Mouse (Mus musculus): ENCODE measurements around the gene Aspscr1. TPM values are rescaled to one million over a fixed set of nuclear protein-coding genes. Genes with fewer than 3 reads are reported as not detected.

The Aspscr1 gene
- polyA plus RNA-seq, 1 experiment from 2014 or later = 97.1 TPM

DNA sequence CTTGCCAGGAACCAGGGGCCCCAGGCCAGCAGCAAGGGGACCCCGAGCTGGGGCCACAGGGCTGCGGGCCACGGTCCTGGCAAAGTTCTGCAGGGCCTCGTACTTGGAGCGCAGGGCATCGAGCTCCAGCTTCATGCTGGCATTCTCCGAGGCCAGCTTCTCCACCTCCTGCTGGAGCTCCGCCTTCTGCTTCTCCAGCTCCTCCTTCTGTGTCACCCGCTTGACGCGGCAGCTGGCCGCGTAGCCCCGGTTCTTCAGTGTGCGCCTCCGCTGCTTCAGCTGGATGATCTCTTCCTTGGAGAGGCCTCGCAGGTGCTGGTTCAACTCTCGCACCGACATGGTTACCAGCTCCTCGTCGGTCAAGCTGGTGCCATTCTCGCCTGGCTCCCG lies 43.4 kb upstream of the Aspscr1 start:
- Histone ChIP-seq H3K9ac (ENCODE audit: low read depth, low read length) (peak overlapping the region; percentile 92), H3K9me3 (ENCODE audit: control insufficient read depth, low read length) (no peaks in the 10 kb centered on the region), H3K27me3 (replicated peaks; ENCODE audit: control insufficient read depth, insufficient read depth, low read length) (no peaks in the 10 kb centered on the region), H3K4me3 (ENCODE audit: low read depth, low read length) (peak overlapping the region; percentile 78), H3K4me2 (peak overlapping the region; percentile 95), H3K36me3 (ENCODE audit: control insufficient read depth, insufficient read depth, low read length) (peaks cover 11% of the 10 kb centered on the region; the same call in 1 of the 2 replicates), H3K27ac (ENCODE audit: low read depth, low read length) (peak overlapping the region; percentile 94), H3K4me1 (replicated peaks; ENCODE audit: control insufficient read depth, insufficient read depth, low read length) (peaks cover 72% of the 10 kb centered on the region)
- ATAC-seq (replicated peaks; ENCODE audit: low FRiP score) (no peak), DNase-seq (ENCODE audit: low spot score) (no peak)
- WGBS = 55% methylated on average over 23 of the region's 23 CpGs

DNA sequence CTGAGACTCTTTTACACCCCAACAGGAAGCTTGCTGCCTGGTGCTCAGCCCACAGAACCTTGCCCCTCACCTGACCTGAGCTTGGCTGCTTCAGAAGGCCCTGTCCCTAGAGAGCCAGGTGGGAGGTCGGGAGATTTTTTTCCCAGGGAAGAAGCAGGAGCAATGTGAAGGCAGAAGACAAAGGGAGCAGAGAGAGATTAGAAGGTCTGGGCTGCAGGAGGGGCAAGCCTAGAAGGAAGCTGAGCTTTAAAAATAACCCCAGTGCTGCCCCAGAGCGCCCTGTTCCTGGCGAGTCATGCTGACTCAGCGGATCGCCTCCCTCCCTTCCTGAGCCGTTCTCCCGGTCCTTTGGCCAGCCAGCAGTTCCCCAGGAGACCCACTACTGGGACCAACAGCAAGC lies 42.9 kb upstream of the Aspscr1 start:
- ATAC-seq (replicated peaks; ENCODE audit: low FRiP score) (0 out of 2 replicates have a peak, but pooled peaks have one; percentile 14), DNase-seq (ENCODE audit: low spot score) (no peak)
- Histone ChIP-seq H3K4me1 (replicated peaks; ENCODE audit: control insufficient read depth, insufficient read depth, low read length) (peaks cover 73% of the 10 kb centered on the region), H3K27me3 (replicated peaks; ENCODE audit: control insufficient read depth, insufficient read depth, low read length) (no peaks in the 10 kb centered on the region), H3K9me3 (ENCODE audit: control insufficient read depth, low read length) (no peaks in the 10 kb centered on the region), H3K4me2 (peak overlapping the region; percentile 95), H3K9ac (ENCODE audit: low read depth, low read length) (peak overlapping the region; percentile 92), H3K27ac (ENCODE audit: low read depth, low read length) (peak overlapping the region; percentile 94), H3K4me3 (ENCODE audit: low read depth, low read length) (peak overlapping the region; percentile 78), H3K36me3 (ENCODE audit: control insufficient read depth, insufficient read depth, low read length) (peaks cover 11% of the 10 kb centered on the region; the same call in 1 of the 2 replicates)
- 21% methylated on average over 7 of the region's 7 CpGs for WGBS

DNA sequence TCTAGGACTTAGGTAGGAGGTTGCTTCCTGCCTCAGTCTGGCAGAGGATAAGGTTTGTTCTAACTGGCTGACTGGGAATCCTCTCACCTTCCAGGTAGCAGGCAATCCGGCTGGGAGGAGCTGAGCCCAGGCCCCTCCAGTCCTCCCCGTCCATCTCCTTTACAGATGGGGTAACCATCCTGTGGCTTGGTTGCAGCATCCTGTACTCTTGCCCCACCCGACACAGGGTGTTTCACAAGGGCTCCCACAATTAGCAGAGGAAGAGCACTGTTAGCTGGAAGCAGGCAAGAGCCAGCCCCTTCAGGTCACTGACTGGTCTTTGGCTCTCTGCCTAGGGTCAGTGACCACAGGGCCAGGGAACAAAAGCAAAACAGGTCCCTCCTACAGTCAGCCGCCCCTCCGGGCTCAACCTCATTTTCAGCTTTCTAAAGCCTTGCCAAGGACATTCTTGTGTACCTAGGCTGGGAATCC lies 42.3 kb upstream of the Aspscr1 start:
- WGBS = 37% methylated on average over 5 of the region's 5 CpGs
- Histone ChIP-seq H3K36me3 (ENCODE audit: control insufficient read depth, insufficient read depth, low read length) (peaks cover 11% of the 10 kb centered on the region; the same call in 1 of the 2 replicates), H3K4me3 (ENCODE audit: low read depth, low read length) (peak overlapping the region; percentile 78), H3K4me1 (replicated peaks; ENCODE audit: control insufficient read depth, insufficient read depth, low read length) (peaks cover 68% of the 10 kb centered on the region), H3K27ac (ENCODE audit: low read depth, low read length) (peak overlapping the region; percentile 94), H3K9me3 (ENCODE audit: control insufficient read depth, low read length) (no peaks in the 10 kb centered on the region), H3K27me3 (replicated peaks; ENCODE audit: control insufficient read depth, insufficient read depth, low read length) (no peaks in the 10 kb centered on the region), H3K4me2 (peak overlapping the region; percentile 95), H3K9ac (ENCODE audit: low read depth, low read length) (peak overlapping the region; percentile 92)
- ATAC-seq (replicated peaks; ENCODE audit: low FRiP score) (no peak), DNase-seq (ENCODE audit: low spot score) (no peak)

DNA sequence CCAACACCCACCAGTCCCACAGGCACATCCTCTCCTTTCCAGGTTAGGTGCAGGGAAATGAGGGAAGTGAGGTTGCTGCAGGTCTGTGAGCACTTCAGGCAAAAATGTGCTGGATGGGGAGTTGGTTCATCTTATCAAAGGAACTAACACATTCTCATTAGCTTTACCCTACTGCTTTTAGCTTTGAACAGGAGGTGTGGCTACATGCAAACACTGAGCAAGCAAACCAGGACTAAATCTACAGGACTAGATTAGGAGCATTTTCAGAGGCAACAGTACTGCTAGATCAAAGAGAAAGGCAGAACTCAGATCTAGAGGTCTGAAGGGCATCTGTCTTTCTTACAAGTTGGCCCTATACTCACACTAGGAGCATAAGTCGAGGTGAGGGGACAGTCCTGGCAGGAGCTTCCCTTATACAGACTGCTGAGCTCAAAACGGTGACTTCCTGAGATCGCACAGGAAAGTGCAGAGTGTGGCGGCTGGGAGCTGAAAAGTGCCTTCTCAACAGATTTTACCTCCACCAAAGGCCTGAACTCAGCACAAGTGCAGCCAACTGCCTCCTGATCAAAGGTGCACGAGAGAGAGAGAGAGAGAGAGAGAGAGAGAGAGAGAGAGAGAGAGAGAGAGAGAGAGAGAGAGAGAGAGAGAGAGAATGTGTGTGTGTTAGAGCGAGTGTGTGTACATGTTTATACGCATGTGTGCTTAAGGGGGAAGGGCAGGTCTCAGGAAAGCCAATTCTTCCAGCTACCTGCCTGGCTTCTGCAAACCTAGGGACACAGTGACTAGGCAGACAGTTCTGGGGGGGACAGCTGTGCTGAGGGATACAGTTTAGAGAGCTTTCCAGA lies 41.7 kb upstream of the Aspscr1 start:
- peak overlapping the region; percentile 92 for H3K9ac ChIP-seq (ENCODE audit: low read depth, low read length)
- WGBS = 22% methylated on average over 6 of the region's 7 CpGs
- peaks cover 63% of the 10 kb centered on the region for H3K4me1 ChIP-seq (replicated peaks; ENCODE audit: control insufficient read depth, insufficient read depth, low read length)
- DNase-seq (ENCODE audit: low spot score) = no peak
- H3K4me2 ChIP-seq = peak overlapping the region; percentile 95
- no peak for ATAC-seq (replicated peaks; ENCODE audit: low FRiP score)
- H3K4me3 ChIP-seq (ENCODE audit: low read depth, low read length) = peak overlapping the region; percentile 78
- no peaks in the 10 kb centered on the region for H3K9me3 ChIP-seq (ENCODE audit: control insufficient read depth, low read length)
- H3K27me3 ChIP-seq (replicated peaks; ENCODE audit: control insufficient read depth, insufficient read depth, low read length) = no peaks in the 10 kb centered on the region
- H3K36me3 ChIP-seq (ENCODE audit: control insufficient read depth, insufficient read depth, low read length) = peaks cover 11% of the 10 kb centered on the region; the same call in 1 of the 2 replicates
- H3K27ac ChIP-seq (ENCODE audit: low read depth, low read length) = peak overlapping the region; percentile 94

DNA sequence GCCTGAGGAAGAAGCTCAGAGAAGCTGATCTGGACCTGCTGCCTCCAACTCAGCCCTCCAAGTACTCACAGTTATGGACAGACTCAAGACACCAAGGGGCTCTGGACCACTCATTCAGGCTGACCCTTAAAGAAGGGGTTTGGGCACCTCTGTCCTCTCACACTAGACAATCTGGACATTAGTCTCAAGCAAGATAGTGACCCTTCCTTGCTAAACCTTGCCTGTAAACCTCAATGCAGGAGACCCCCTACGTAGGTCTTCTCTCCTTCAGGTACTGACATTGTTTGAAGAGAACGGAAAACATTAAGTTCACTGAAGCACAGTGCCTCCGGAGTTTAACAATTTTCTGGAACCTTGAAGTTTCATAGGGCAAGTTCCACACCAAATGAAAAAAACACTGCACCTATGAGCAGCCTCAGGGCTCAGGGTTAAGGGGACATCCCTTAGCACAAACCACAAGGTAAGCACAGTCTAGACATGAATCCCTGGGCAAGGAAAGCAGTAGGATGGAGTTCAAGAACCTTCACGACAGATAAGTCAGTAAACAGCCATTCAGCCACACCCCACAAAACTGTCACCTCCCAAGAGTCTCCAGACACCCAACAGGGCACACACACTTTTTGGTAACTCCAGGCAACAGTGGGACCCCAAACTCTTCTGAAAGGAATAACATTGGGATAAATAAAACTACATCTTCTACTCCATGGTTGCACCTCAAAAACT lies 40.9 kb upstream of the Aspscr1 start:
- DNase-seq (ENCODE audit: low spot score) = no peak
- peaks cover 56% of the 10 kb centered on the region for H3K4me1 ChIP-seq (replicated peaks; ENCODE audit: control insufficient read depth, insufficient read depth, low read length)
- no peaks in the 10 kb centered on the region for H3K9me3 ChIP-seq (ENCODE audit: control insufficient read depth, low read length)
- peak overlapping the region; percentile 95 for H3K4me2 ChIP-seq
- no peaks in the 10 kb centered on the region for H3K27me3 ChIP-seq (replicated peaks; ENCODE audit: control insufficient read depth, insufficient read depth, low read length)
- WGBS = 43% methylated on average over 4 of the region's 4 CpGs
- H3K27ac ChIP-seq (ENCODE audit: low read depth, low read length) = peak overlapping the region; percentile 94
- peaks cover 13% of the 10 kb centered on the region; the same call in 1 of the 2 replicates for H3K36me3 ChIP-seq (ENCODE audit: control insufficient read depth, insufficient read depth, low read length)
- H3K4me3 ChIP-seq (ENCODE audit: low read depth, low read length) = peak overlapping the region; percentile 78
- ATAC-seq (replicated peaks; ENCODE audit: low FRiP score) = 0 out of 2 replicates have a peak, but pooled peaks have one; percentile 21
- peak overlapping the region; percentile 92 for H3K9ac ChIP-seq (ENCODE audit: low read depth, low read length)

DNA sequence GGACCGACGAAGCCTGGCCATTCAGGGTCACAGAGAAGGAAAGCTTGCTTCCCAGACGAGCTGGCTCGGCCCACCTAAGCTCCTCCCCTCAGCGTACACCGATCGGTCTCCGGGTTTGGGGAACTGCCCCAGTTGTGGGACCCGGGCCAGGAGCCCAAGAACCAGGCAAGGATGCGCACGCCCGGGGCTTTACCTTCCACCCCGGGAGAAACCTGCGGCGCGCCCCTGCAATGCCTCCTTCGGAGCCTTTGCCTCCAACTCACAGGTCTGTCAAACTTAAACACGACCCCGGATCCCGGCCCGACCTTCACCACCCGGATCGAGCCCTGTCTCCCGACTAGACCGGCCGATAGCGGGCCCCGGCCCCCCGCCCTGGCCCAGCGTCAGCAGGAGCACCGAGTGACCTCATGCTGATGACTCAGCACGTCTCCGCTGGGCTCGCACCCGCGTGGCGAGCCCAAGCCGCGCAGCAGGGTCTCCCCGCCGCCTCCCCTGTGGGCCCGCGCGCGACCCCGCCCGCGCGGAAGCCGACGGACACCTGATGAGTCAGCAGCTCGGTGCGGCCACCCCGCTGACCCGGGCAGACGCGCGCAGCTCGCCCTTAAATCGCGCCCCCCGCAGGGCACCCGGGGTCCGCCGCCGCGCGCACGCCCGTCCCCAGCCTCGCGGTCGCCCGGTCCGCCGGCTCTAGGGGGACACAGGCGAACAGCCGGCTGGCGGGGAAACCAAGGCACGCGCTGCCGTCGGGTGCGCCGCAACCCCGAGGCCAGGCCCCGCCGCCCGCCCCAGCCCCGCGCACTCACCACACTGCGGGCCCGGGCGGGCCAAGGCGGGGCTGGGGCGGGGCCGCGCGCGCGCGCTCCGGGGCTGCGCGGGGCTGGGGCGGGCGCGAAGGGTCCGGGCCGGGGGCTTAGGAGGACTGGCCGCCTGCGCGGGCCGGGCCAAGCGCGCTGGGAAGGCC lies 39.9 kb upstream of the Aspscr1 start:
- DNase-seq (ENCODE audit: low spot score) (peak; percentile 79), ATAC-seq (replicated peaks; ENCODE audit: low FRiP score) (peak; percentile 79)
- under 1% methylated on average over 97 of the region's 116 CpGs for WGBS
- H3K27me3 ChIP-seq (replicated peaks; ENCODE audit: control insufficient read depth, insufficient read depth, low read length) = no peaks in the 10 kb centered on the region
- H3K4me2 ChIP-seq = peak overlapping the region; percentile 95
- H3K9me3 ChIP-seq (ENCODE audit: control insufficient read depth, low read length) = no peaks in the 10 kb centered on the region
- H3K4me3 ChIP-seq (ENCODE audit: low read depth, low read length) = peak overlapping the region; percentile 78
- peak overlapping the region; percentile 94 for H3K27ac ChIP-seq (ENCODE audit: low read depth, low read length)
- H3K4me1 ChIP-seq (replicated peaks; ENCODE audit: control insufficient read depth, insufficient read depth, low read length) = peaks cover 50% of the 10 kb centered on the region
- peaks cover 9% of the 10 kb centered on the region; the same call in 1 of the 2 replicates for H3K36me3 ChIP-seq (ENCODE audit: control insufficient read depth, insufficient read depth, low read length)
- peak overlapping the region; percentile 92 for H3K9ac ChIP-seq (ENCODE audit: low read depth, low read length)

DNA sequence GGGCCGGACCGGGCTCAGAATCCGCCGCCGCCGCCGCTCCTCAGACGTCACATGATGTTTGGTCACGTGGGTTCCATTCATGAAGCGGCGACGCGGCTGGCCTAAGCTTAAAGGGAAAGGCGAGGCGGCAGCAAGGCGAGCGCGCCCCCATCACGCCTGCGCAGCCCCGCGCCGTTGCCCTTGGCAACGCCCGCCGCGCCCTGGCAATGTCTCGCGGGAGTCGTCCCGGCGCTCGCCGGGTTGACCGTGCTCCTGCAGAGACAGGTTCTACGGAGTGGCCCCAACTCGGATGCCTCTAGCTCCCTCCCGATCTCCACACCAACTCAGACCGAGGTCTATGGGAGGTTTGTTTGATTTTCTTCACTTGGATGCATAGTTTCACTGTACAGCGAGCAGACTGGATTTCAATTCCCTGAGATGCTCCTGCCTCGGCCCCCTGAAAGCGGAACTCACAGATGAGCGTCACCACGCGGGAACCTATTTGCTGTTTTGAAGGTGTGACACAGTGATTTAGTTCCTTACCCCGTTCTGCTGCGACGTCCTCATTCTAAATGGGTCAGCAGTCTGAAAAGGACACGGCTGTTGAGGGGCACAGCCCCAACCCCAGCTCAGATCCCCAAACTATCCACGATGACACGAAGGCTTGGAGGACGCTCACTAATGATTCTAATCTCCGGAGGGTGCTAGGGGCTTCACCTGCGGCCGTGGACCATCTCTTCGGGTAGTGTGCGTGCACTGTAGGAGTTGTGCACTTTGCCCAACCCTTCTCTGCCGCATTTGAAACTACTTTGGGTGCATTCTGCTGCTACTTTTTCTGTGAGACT lies 39.0 kb upstream of the Aspscr1 start, which contains the start of gene Mafg:
TSS of gene Mafg (minus strand) at position 81 of the 824 bp plus-strand sequence.
- peak within 1 kb of the TSS; percentile 94 for H3K27ac ChIP-seq (ENCODE audit: low read depth, low read length)
- H3K9ac ChIP-seq (ENCODE audit: low read depth, low read length) = peak within 1 kb of the TSS; percentile 92
- WGBS = 8% methylated on average over 58 of the region's 58 CpGs
- no peaks in the 10 kb centered on the region for H3K9me3 ChIP-seq (ENCODE audit: control insufficient read depth, low read length)
- peak; percentile 93 for DNase-seq (ENCODE audit: low spot score)
- peak within 1 kb of the TSS; percentile 95 for H3K4me2 ChIP-seq
- peaks cover 44% of the 10 kb centered on the region for H3K4me1 ChIP-seq (replicated peaks; ENCODE audit: control insufficient read depth, insufficient read depth, low read length)
- peaks cover 6% of the 10 kb centered on the region; the same call in 1 of the 2 replicates for H3K36me3 ChIP-seq (ENCODE audit: control insufficient read depth, insufficient read depth, low read length)
- no peaks in the 10 kb centered on the region for H3K27me3 ChIP-seq (replicated peaks; ENCODE audit: control insufficient read depth, insufficient read depth, low read length)
- ATAC-seq (replicated peaks; ENCODE audit: low FRiP score) = peak; percentile 86
- H3K4me3 ChIP-seq (ENCODE audit: low read depth, low read length) = peak within 1 kb of the TSS; percentile 78

Measured in liver, embryonic 11.5 days (tissue).